Mouse (Mus musculus) left cerebral cortex, adult 18-20 months (tissue): ENCODE results near the gene Gm45021. TPM values are rescaled to one million over a fixed set of nuclear protein-coding genes. Genes with fewer than 3 reads are reported as not detected.
"Not testable (repeated sequence)": the region's sequence is repeated elsewhere in the genome, so short reads cannot be mapped to it uniquely, and the experiment has no call there.

Experiments used
- DNase-seq, 2 experiments: peaks; one replicate each; pipeline ENCODE4 v3.0.0; 2021 to 2022; ENCODE audit warnings: low spot score in 2 of 2, mixed read lengths in 1 of 2
- total RNA-seq, 2 experiments: library from RNA; stranded (reverse); gene quantifications; 2 replicates each; pipeline ENCODE4 v1.2.3; 2021

Gene Gm45021
- total RNA-seq, 2 experiments from 2014 or later = not detected

DNA sequence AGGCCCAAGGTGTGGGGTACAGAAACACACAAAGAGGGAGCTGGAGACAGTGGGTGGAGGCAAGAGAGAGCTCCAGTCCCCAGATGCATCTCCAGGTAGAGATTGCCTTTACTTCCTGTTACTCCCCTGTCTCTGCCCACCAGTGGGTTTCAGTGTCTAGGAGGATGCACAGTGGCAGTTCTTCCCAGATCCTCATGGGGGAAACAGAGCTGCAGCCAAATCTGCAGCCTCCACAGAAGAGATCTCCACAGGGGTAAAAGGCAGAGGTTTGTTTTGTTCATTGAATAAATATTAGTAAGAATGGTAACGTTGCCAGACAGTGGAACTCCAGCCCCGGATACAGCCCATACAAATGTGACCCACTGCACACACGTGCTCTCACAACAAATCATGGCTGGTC is 21.2 kb downstream of the Gm45021 start:
- no peak for DNase-seq

GRCm38 (mm10) chr6:48613464-48613863 is 24.1 kb downstream of the Gm45021 start:
- no peak for DNase-seq

DNA sequence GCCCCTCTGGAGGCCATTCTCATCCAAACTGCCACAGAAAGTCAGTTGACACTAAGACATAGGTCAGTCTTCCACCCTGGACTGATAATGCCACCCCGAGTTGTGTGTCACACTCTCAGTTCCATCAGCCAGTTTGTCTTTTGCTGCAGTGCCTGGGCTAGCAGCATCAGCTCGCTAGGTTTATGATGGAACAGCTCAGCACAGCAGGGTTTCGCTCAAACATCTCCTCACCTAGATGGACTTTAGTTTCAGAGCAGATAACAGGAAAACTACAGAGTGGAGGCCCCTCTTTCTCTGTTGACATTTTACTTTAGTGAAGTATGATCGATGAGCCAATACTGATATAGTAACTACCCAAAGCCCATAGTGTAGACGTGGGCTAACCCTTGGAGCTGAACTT is 25.3 kb downstream of the Gm45021 start:
- no peak for DNase-seq

- DNase-seq = no peak
Measured at GRCm38 (mm10) chr6:48620031-48620430, 30.6 kb downstream of the Gm45021 start.

- DNase-seq = not testable (repeated sequence)
Measured at GRCm38 (mm10) chr6:48622186-48622843, 32.9 kb downstream of the Gm45021 start.

DNA sequence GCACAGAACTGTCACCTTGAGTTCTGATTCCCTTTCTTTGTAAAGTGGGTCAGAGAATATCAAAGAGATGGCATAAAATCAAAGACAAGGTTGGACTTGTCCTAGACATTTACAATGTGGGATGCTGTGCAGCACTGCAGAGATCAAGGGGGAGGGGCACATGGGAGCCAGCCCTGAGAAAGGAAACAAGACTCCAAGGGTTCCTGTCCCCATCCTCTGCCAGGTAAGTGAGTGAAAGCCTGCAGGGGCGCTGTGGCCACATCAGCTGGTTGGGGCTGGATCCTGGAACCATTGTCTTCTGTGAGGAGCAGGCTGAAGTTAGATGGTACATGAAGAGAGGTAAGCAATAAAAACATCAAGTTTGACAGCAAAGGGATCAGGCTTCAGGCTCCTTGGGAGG is 34.0 kb downstream of the Gm45021 start:
- no peak for DNase-seq

DNA sequence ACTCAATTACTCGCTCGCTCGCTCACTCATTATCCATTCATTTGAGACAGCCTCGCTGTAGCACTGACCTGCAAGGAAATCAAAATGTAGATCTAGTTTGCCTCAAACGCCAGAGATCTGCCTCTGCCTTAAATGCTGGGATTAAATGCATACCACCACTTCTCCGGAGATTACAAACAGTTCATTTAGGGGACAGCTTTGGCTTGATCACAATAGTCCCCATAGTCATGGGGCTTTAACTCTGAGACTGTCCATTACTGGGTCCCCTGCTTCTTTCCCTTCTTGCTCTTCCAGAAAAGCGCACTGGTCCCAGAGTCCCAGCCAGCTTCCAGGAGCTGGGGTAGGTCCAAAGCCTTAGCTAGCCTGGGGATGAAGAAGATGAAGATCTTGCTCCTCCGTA is 37.1 kb downstream of the Gm45021 start, which contains the start of gene AI854703:
Gene AI854703, plus strand, starts transcription at position 301 of the 400 bp plus-strand sequence.
- peak in 1 of 2 experiments; percentile 13 for DNase-seq

GRCm38 (mm10) chr6:48626984-48627383 is 37.6 kb downstream of the Gm45021 start:
- peak; percentile 65 to 77 for DNase-seq

DNA sequence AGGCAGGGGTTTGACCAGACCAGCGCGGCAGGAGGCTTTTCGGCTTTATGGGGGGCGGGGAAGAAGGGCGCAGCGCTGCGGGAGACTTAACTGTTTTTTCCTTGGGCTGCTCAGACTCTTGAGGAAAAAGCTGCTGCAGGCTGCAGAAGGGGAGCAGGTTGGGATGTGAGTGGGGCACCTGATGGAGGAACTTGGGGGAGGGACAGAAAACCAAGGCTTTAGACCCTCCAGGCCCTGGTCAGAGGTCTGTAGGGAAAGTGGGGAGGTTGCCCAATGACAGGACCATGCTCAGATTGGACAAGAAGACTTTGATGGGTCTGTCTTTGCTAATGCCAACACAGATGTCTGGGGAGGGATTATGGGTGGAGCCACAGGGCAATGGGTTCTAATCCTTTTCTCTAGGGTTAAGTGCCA is 38.1 kb downstream of the Gm45021 start:
- DNase-seq = peak; percentile 25 to 33

DNA sequence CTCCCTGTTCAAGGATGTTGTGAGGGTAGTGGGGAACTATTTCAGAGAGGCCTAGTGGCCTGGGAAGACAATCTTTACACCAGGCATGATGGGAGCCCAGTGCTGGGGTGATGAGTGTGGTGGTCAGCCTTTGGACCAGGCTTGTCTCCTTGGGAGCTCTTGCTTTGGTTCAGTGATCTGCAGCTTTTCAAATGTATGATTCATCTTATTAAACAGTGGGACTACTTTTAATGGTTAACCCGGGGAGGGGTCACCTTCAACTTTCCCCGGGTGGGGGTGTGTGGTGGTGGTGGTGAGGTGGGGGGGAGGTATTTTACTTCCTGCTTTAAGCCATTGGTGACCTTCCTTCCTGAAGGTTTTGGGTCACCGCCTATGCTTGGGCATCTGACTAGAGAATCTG is 39.0 kb downstream of the Gm45021 start:
- no peak for DNase-seq

- DNase-seq = peak; percentile 59 to 70
Measured at GRCm38 (mm10) chr6:48628808-48629660, 39.6 kb downstream of the Gm45021 start.

- no peak for DNase-seq
Measured at GRCm38 (mm10) chr6:48629661-48630034, 40.2 kb downstream of the Gm45021 start.

- no peak for DNase-seq
Measured at GRCm38 (mm10) chr6:48630831-48631230, 41.4 kb downstream of the Gm45021 start.

- no peak for DNase-seq
Measured at GRCm38 (mm10) chr6:48635105-48635504, 45.7 kb downstream of the Gm45021 start.

DNA sequence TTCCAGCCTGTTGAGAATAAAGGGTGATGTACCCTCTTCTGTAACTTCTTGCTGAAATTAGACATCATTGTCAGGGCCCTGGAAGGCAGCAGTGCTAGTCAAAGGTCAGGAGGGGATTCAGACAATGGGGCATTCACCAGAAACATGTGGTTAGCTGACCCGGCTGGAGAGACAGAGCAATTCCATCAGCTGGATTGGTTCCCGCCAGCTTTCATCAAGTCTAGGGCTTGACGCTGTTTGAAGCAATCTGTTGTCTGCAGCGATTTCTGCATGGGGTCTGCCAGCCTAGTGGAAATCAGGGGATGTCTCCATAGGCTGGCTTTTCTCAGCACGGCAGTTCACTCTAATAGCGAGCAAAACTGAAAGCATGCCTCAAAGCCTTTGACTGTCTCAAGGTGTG is 47.1 kb downstream of the Gm45021 start:
- no peak for DNase-seq

- no peak for DNase-seq
Measured at GRCm38 (mm10) chr6:48637811-48638500, 48.5 kb downstream of the Gm45021 start.

GRCm38 (mm10) chr6:48638553-48638952 is 49.1 kb downstream of the Gm45021 start:
- no peak for DNase-seq

DNA sequence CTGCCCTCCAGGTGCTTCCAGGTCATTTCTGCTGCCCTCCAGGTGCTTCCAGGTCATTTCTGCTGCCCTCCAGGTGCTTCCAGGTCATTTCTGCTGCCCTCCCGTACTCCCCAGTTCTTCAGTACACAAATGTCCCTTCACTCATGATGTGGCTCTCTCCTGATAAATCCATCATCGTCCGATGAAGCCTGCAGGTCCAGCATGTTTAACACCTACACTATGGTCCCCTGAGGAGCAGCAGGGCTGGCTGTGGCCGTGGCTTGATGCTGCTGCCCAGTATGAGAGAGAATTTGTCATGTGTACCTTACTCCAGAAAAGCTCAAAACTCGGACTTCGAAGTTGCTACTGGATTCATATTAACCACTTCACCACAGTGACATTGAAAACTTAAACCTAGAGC is 52.0 kb downstream of the Gm45021 start:
- no peak for DNase-seq

DNA sequence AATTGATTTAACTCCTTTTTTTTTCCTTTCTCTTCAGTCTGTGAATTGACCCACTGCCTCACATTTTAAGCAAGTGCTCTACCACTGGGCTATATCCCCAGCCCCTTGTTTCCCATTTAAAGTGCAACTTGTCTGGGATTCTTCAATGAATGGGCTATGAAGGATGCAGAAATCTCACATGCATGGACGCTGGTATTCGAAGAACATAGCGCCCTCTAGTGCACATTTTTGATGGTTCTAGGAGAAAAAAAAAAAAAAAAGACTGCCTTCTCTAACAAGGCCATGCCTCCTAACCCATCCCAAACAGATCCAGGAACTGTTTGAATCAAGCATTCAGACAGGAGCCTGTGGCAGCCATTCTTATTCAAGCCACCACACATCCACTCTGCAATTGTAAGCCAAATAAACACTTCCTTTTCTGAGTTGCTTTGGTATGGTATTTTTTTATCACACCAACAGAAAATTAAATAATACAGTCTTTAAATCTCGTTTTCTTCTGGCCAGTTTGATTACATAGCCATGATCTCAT is 53.4 kb downstream of the Gm45021 start:
- DNase-seq = peak in 1 of 2 experiments; percentile 55

DNA sequence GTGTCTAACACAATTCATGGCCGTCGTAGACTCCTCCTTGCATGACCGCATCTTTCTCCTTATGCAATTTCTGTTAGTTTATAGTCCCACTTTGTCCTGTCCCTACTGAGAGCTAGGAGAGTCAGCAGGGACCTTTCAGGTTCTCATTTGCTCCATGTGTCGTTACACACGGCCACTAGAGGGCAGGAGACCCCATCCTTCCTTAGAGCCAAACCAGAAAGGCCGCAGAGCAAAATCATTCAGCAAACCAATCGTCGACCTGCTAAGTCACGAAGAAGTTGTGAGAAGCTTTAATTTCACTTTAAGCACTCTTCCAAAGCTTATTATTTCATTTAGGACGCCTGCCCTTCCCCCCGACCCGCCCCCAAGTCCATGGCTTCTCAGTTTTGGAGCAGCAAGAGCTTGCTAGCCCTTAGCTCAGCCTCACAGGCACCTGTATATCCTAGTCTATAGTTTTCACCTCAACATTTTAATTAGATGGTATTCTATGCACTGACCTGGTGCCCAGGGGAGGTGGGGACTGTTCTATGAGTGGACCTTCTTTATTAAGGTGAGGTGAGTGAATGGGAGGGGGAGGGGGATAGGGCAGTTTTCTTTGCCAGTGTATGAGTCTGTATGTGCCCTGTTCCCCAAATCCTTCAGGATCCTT is 56.4 kb downstream of the Gm45021 start:
- peak; percentile 67 to 72 for DNase-seq

GRCm38 (mm10) chr6:48646309-48646690 is 56.9 kb downstream of the Gm45021 start:
- no peak for DNase-seq
